Mouse (Mus musculus): Measurements from ENCODE around the gene Zfp2. TPM values are rescaled to one million over a fixed set of nuclear protein-coding genes. Genes with fewer than 3 reads are reported as not detected.

The Zfp2 gene
- polyA plus RNA-seq (2015; fragmentation: Nextera tagmentation; extraction: Ambion mirVana) = 1.8 and 2.9 TPM in 2 replicates

GRCm38 (mm10) chr11:50915671-50916320 is at the start of gene Zfp2:
Zfp2 (minus strand) TSS chr11:50916165.

GRCm38 (mm10) chr11:50953665-50954064 is 37.7 kb upstream of the Zfp2 start, which contains the start of gene Prop1:
Prop1 (minus strand) TSS chr11:50953765.

GRCm38 (mm10) chr11:50943506-50943905 is 27.5 kb upstream of the Zfp2 start, which contains the start of gene 4933414I15Rik:
4933414I15Rik (minus strand) TSS chr11:50943765.

GRCm38 (mm10) chr11:50931451-50931866 is 15.5 kb upstream of the Zfp2 start, which contains the start of gene Zfp354b:
Zfp354b (minus strand) TSS chr11:50931633.

GRCm38 (mm10) chr11:50887390-50888128 is 28.4 kb downstream of the Zfp2 start, which contains the start of gene Zfp454:
Zfp454 (minus strand) TSS chr11:50887651.

GRCm38 (mm10) chr11:50850177-50850735 is 65.7 kb downstream of the Zfp2 start, which contains the start of gene Grm6:
Grm6 (plus strand) TSS chr11:50850685.

Other genes with a start within 250 kb of the Zfp2 start
- 2.7 and 5.4 TPM in 2 replicates for gene Zfp354c, start 88.4 kb downstream of the Zfp2 start, polyA plus RNA-seq (2015; fragmentation: Nextera tagmentation; extraction: Ambion mirVana)
- gene Zfp879, start 74.6 kb downstream of the Zfp2 start, polyA plus RNA-seq (2015; fragmentation: Nextera tagmentation; extraction: Ambion mirVana) = 0.05 and 0.08 TPM in 2 replicates
- 0.06 and 0.21 TPM in 2 replicates for gene Grm6, start 65.5 kb downstream of the Zfp2 start, polyA plus RNA-seq (2015; fragmentation: Nextera tagmentation; extraction: Ambion mirVana)
- 0.47 and 0.59 TPM in 2 replicates for gene Zfp454, start 28.5 kb downstream of the Zfp2 start, polyA plus RNA-seq (2015; fragmentation: Nextera tagmentation; extraction: Ambion mirVana)
- gene Zfp354b, start 15.5 kb upstream of the Zfp2 start, polyA plus RNA-seq (2015; fragmentation: Nextera tagmentation; extraction: Ambion mirVana) = 0.46 and 0.48 TPM in 2 replicates
- gene 4933414I15Rik, start 27.6 kb upstream of the Zfp2 start, polyA plus RNA-seq (2015; fragmentation: Nextera tagmentation; extraction: Ambion mirVana) = not detected in 2 replicates
- gene Prop1, start 37.6 kb upstream of the Zfp2 start, polyA plus RNA-seq (2015; fragmentation: Nextera tagmentation; extraction: Ambion mirVana) = not detected in 2 replicates
- gene Olfr1378, start 50.4 kb upstream of the Zfp2 start, polyA plus RNA-seq (2015; fragmentation: Nextera tagmentation; extraction: Ambion mirVana) = not detected in 2 replicates
- not detected in 2 replicates for gene Olfr1377, start 65.8 kb upstream of the Zfp2 start, polyA plus RNA-seq (2015; fragmentation: Nextera tagmentation; extraction: Ambion mirVana)
- not detected in 2 replicates for gene Olfr51, start 87.4 kb upstream of the Zfp2 start, polyA plus RNA-seq (2015; fragmentation: Nextera tagmentation; extraction: Ambion mirVana)
- gene Olfr54, start 98.1 kb upstream of the Zfp2 start, polyA plus RNA-seq (2015; fragmentation: Nextera tagmentation; extraction: Ambion mirVana) = not detected in 2 replicates
- not detected in 2 replicates for gene Olfr1375, start 131.9 kb upstream of the Zfp2 start, polyA plus RNA-seq (2015; fragmentation: Nextera tagmentation; extraction: Ambion mirVana)
- gene Zfp354a, start 143.1 kb upstream of the Zfp2 start, polyA plus RNA-seq (2015; fragmentation: Nextera tagmentation; extraction: Ambion mirVana) = 1.2 and 1.9 TPM in 2 replicates

Data from spleen, postnatal 0 days (tissue).